Mouse (Mus musculus): ENCODE measurements around the gene Tex21.

GRCm38 (mm10) chr12:76186473-76186872, 60.1 kb downstream of the Tex21 start:
- TF ChIP-seq CTCF (IDR thresholded peaks at IDR 0.05; ENCODE audit: low read depth, low read length) (no peak), POLR2A (IDR thresholded peaks at IDR 0.05; ENCODE audit: extremely low read depth, insufficient read depth, low read length) (no peak)

All from liver, adult 2 months (tissue).